Mouse (Mus musculus): ENCODE data around the gene Oas1a. TPM values are rescaled to one million over a fixed set of nuclear protein-coding genes. Genes with fewer than 3 reads are reported as not detected.
A peak's percentile ranks its signal among the peaks of the same experiment; 100 is the strongest.
"Not testable (repeated sequence)": the region's sequence is repeated elsewhere in the genome, so short reads cannot be mapped to it uniquely, and the experiment has no call there.

The Oas1a gene
- polyA plus RNA-seq, 1 experiment from 2014 or later, result 2.4 TPM

DNA sequence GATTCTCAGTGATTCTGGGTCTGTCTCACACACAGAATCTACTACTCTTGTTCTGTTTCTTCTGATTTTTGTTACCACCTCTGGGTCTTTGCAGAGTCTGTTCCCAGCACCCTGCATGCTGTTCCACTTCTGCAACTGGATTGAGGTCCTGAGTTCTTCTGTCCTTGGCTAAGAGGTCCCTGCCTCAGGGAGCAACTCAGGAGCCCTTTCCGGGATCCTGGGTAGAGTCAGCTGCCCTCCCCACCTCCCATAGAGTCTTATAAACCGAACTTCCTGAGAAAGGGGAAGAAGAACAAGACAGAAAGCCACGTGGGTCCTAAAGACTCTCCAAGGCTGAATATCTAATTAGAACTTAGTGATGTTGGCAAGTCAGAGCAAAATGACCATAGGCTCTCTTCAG, 16.3 kb downstream of the Oas1a start:
- H3K27me3 ChIP-seq, result no peaks in the 10 kb centered on the region
- H3K9me3 ChIP-seq (replicated peaks), result no peaks in the 10 kb centered on the region
- 63% methylated on average over 3 of the region's 3 CpGs for WGBS
- H3K36me3 ChIP-seq, result no peaks in the 10 kb centered on the region
- no peak for ATAC-seq (replicated peaks; ENCODE audit: low FRiP score)
- H3K4me1 ChIP-seq, result no peaks in the 10 kb centered on the region
- H3K4me2 ChIP-seq, result no peak overlapping the region
- H3K27ac ChIP-seq, result no peak overlapping the region
- no peak overlapping the region for H3K9ac ChIP-seq
- H3K4me3 ChIP-seq (replicated peaks), result no peak overlapping the region

DNA sequence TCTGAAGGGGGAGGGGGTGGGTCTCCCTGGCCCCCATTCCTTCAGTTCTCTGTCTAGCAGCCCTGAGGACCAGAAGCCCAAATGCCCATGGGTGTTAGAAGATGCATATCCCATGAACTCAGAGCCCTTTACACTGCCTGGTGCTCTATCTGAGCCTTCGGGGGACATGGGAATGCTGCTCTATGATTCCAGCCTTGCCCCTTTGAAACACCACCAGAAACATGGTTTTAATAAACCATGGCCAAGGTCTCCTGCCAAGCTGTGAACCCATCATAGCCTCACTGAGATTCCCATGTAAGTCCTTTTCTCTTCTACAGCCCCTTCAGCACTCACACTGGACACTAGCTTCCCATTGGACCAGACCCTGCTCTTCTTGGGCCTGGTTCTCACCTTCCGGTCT, 17.3 kb downstream of the Oas1a start:
- 86% methylated on average over 2 of the region's 2 CpGs for WGBS
- H3K9ac ChIP-seq, result no peak overlapping the region
- no peak overlapping the region for H3K4me3 ChIP-seq (replicated peaks)
- H3K27me3 ChIP-seq, result no peaks in the 10 kb centered on the region
- no peaks in the 10 kb centered on the region for H3K9me3 ChIP-seq (replicated peaks)
- ATAC-seq (replicated peaks; ENCODE audit: low FRiP score), result no peak
- no peak overlapping the region for H3K4me2 ChIP-seq
- no peaks in the 10 kb centered on the region for H3K36me3 ChIP-seq
- no peaks in the 10 kb centered on the region for H3K4me1 ChIP-seq
- no peak overlapping the region for H3K27ac ChIP-seq

DNA sequence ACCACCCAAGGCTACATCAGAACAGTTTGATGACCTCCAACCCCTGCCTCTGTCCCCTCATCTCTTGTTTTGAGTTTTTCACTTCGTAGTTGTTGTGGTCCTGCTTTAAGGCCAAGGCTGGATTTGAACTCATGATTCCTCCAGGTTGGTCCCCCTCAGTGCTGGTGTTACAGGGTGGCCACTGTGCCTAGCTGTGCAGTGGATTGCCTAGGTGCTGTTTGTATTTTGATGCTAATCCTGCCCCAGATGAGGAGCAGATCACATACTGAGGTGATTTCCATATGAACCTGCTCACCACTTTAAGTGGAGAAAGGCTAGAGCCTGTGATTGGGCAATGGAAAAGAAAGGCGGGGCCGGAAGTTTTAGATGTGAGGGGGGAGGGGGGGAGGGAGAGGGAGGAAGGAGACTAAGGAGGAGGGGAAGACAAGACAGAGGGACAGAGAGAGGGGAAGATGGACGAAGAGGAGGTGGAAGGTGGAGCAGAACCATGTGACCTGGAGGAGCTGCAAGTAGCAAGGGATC, 19.0 kb downstream of the Oas1a start:
- not testable (repeated sequence) for H3K36me3 ChIP-seq; H3K4me1 ChIP-seq; H3K27me3 ChIP-seq; H3K4me2 ChIP-seq; H3K4me3 ChIP-seq (replicated peaks); H3K9me3 ChIP-seq (replicated peaks); H3K9ac ChIP-seq; H3K27ac ChIP-seq; ATAC-seq (replicated peaks; ENCODE audit: low FRiP score)
- 50% methylated on average over 4 of the region's 4 CpGs for WGBS

DNA sequence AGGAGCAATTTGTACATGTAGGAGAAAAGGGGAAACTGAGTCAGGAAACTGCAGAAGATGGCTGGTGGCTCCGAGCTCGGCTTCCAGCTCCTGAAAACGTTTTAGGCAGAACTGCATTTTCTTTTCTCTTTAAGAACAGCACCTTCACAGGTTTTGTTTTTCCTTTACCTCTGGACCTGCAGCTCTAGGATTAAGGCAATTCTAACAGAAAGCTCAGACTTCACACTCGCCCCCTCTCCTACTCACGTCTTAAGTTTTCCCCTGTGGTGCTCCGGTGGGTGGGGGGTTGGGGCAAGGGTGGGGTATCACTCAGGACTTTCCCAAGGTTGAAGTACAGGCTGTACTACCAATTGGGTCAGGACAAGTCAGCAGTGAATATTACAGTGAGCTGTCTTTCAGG, 19.5 kb downstream of the Oas1a start:
- Histone ChIP-seq H3K27ac (no peak overlapping the region), H3K9me3 (replicated peaks) (no peaks in the 10 kb centered on the region), H3K9ac (no peak overlapping the region), H3K4me3 (replicated peaks) (no peak overlapping the region), H3K36me3 (no peaks in the 10 kb centered on the region), H3K27me3 (no peaks in the 10 kb centered on the region), H3K4me1 (no peaks in the 10 kb centered on the region), H3K4me2 (no peak overlapping the region)
- no peak for ATAC-seq (replicated peaks; ENCODE audit: low FRiP score)
- WGBS, result 58% methylated on average over 6 of the region's 6 CpGs

DNA sequence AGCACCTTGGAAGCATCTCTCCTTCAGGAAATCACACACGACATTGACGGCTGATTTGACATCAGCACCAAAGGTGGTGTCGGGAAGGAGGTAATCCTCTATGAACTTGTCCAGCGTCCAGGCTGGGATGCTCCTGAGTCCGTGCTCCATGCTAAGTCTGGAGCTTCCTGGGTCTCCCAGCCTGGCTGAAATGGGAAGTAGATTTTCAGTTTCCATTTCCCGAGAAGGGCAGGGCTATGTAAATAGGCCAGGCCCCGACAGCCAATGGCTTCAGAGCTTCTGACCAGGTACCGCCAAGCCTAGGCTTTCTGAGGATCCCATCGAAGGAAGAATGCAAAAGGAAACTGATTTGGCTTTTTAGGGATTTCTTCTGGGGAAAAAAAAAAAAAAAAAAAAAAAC, 19.9 kb downstream of the Oas1a start, which contains the start of gene Oas1g:
TSS of gene Oas1g (minus strand) at position 201 of the 400 bp plus-strand sequence.
- 22% methylated on average over 6 of the region's 9 CpGs for whole genome bisulfite sequencing
- not testable (repeated sequence) for H3K9me3 ChIP-seq (replicated peaks)

DNA sequence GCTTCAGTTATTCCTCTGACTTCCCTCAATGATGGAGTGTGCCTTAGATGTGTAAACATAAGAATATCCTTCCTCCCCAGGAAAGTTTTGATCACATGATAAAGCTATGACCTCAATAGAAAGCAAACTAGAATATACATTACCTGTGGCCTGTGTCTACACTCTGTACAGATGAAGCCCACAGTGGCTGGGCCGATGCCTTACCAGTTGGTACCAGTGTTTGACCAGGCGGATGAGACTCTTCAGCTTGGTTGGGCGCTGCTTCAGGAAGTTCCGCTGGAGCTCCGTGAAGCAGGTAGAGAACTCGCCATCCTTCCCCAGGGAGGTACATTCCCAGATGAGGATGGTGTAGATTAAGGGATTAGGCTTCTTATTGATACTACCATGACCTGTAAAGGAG, 25.6 kb downstream of the Oas1a start:
- ATAC-seq (replicated peaks; ENCODE audit: low FRiP score); H3K36me3 ChIP-seq; H3K4me3 ChIP-seq (replicated peaks); H3K4me1 ChIP-seq; H3K27ac ChIP-seq; H3K9me3 ChIP-seq (replicated peaks); H3K9ac ChIP-seq; H3K4me2 ChIP-seq; H3K27me3 ChIP-seq: not testable (repeated sequence)
- 94% methylated on average over 6 of the region's 6 CpGs for WGBS

More for the DNA sequence above, 19.9 kb downstream of the Oas1a start, which contains the start of gene Oas1g:
- H3K4me1 ChIP-seq; H3K9ac ChIP-seq; H3K4me3 ChIP-seq (replicated peaks); H3K4me2 ChIP-seq; ATAC-seq (replicated peaks; ENCODE audit: low FRiP score); H3K36me3 ChIP-seq; H3K27ac ChIP-seq; H3K27me3 ChIP-seq: not testable (repeated sequence)

DNA sequence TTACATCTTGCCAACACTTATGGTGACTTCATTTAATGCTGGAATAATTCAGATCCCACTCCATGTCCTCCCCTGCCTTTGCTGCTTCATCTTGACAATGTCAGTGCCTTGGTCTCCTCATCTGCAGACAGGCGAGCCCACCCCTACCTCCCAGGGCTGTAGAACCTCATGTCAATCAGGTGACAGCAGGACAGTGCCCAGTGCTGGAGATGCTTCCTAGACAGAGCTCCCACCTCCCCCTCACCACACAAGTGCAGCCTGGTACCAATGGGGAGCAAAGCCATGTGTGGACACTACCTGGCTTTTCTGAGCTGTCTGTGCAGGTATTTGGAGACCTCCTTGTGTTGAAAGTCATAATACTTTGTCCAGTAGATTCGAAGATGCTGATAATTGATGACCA, 28.5 kb downstream of the Oas1a start:
- H3K9ac ChIP-seq; H3K4me2 ChIP-seq; H3K27ac ChIP-seq; H3K9me3 ChIP-seq (replicated peaks); ATAC-seq (replicated peaks; ENCODE audit: low FRiP score); H3K4me3 ChIP-seq (replicated peaks); H3K27me3 ChIP-seq; H3K36me3 ChIP-seq; H3K4me1 ChIP-seq: not testable (repeated sequence)
- WGBS, result 62% methylated on average over 2 of the region's 2 CpGs

DNA sequence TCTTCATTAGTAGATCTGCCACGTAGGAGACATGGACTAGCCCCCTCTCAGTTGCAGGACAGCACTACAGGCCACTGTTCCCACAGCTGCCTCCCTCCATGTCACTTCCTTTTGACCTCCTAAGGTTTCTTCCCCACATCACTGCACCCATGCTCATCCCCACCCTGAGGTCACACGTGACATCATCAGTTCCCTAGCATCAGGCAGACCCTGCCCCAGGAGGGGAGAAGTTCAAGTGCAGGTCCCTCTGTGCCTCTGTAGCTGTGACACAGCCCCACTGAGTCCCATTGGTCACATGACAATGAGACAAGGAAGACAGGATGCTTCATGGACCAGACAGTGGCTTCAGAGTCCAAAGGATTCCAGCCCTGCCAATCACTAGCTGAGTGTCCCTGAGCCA, 29.9 kb downstream of the Oas1a start:
- WGBS, result 89% methylated on average over 2 of the region's 2 CpGs
- H3K9me3 ChIP-seq (replicated peaks); H3K4me1 ChIP-seq; H3K36me3 ChIP-seq; ATAC-seq (replicated peaks; ENCODE audit: low FRiP score); H3K4me3 ChIP-seq (replicated peaks); H3K9ac ChIP-seq; H3K27ac ChIP-seq; H3K27me3 ChIP-seq; H3K4me2 ChIP-seq: not testable (repeated sequence)

DNA sequence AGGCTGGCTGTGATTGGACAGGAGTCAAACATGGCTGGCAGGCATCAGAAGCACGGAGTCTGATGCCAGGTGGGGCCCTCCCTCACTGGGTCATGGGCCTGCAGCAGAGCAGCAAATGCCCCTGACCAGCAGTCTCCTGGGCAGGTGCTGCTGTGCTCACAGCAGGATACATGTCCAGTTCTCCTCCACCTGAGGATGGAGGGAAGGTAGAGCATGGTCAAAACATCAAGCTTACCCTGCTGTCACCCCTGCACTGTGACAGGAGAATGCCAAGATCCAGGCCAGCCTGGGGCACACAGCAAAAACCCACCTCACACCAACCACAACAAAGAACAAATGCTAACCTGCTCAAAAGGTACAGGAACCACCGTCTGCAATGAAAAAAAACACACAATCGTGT, 30.5 kb downstream of the Oas1a start:
- not testable (repeated sequence) for H3K9me3 ChIP-seq (replicated peaks); H3K9ac ChIP-seq; H3K27me3 ChIP-seq; ATAC-seq (replicated peaks; ENCODE audit: low FRiP score); H3K27ac ChIP-seq; H3K36me3 ChIP-seq; H3K4me3 ChIP-seq (replicated peaks); H3K4me1 ChIP-seq; H3K4me2 ChIP-seq
- 70% methylated on average over 2 of the region's 3 CpGs for WGBS

DNA sequence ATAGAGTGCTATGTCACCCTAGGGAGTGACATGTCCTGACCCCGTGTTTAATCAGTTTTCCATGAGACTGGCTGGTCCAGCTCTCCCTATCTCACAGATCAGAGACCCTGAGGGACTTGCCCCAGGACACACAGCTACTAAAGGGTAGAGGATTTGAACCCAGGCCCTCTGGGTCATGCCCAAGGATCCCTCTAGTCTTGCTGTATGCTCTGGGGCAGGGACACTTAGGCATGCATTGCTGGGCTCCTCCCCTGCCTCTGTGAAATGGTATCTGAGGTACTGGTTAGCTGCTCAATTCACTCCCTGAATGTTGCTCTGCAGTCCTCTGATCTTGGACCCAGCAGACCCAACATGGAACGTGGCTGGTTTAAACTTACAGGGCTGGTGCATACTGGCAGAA, 35.9 kb downstream of the Oas1a start:
- ATAC-seq (replicated peaks; ENCODE audit: low FRiP score), result peak; percentile 46; the same call in 1 of the 2 replicates
- no peaks in the 10 kb centered on the region for H3K9me3 ChIP-seq (replicated peaks)
- H3K27ac ChIP-seq, result no peak overlapping the region
- no peak overlapping the region for H3K9ac ChIP-seq
- H3K4me2 ChIP-seq, result no peak overlapping the region
- 42% methylated on average over 2 of the region's 2 CpGs for WGBS
- H3K36me3 ChIP-seq, result no peaks in the 10 kb centered on the region
- H3K27me3 ChIP-seq, result peaks cover 3% of the 10 kb centered on the region; the same call in 1 of the 2 replicates
- peaks cover 3% of the 10 kb centered on the region; the same call in 1 of the 2 replicates for H3K4me1 ChIP-seq
- H3K4me3 ChIP-seq (replicated peaks), result no peak overlapping the region

DNA sequence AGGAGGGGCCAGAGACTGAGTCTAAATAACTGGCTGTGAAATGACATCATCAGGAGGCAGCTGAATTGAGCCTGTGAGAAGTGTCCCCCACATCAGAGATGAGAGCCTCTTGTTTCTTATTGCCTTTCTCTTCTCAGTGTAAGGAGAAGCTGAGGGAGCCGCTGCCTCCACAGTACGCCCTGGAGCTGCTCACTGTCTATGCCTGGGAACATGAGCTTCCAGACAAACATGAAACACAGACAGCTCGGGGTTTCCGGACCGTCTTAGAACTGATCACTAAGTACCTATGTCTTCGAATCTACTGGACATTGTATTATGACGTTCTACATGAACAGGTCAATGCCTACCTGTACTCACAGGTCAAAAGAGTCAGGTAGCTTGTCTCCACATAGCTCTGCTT, 36.5 kb downstream of the Oas1a start:
- no peaks in the 10 kb centered on the region for H3K9me3 ChIP-seq (replicated peaks)
- H3K27me3 ChIP-seq, result peaks cover 3% of the 10 kb centered on the region; the same call in 1 of the 2 replicates
- no peaks in the 10 kb centered on the region for H3K36me3 ChIP-seq
- no peak overlapping the region for H3K4me3 ChIP-seq (replicated peaks)
- peaks cover 3% of the 10 kb centered on the region; the same call in 1 of the 2 replicates for H3K4me1 ChIP-seq
- 0 out of 2 replicates have a peak, but pooled peaks have one; percentile 46 for ATAC-seq (replicated peaks; ENCODE audit: low FRiP score)
- no peak overlapping the region for H3K9ac ChIP-seq
- H3K27ac ChIP-seq, result no peak overlapping the region
- WGBS, result 43% methylated on average over 7 of the region's 7 CpGs
- no peak overlapping the region for H3K4me2 ChIP-seq

DNA sequence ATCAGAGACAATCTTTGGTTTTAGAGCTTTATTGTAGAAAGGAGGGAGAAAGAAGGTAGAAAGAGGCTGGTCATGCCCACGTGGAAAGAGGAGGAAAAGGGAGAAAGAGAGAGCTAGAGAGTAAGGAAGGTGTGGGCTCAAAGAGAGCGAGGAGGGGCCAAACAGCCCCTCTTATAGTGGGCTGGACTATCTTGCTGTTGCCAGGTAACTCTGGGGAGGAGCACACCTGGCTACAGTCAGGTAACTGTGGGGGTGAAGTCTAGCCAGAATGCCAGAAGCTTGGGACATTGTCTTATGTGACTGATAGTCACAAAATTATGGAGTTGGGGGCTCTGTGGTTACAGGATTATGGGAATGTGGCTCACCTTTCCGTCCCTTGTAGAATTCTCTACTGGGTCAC, 37.2 kb downstream of the Oas1a start:
- H3K36me3 ChIP-seq, result no peaks in the 10 kb centered on the region
- no peak overlapping the region for H3K4me3 ChIP-seq (replicated peaks)
- H3K4me2 ChIP-seq, result no peak overlapping the region
- no peak overlapping the region for H3K27ac ChIP-seq
- H3K27me3 ChIP-seq, result peaks cover 3% of the 10 kb centered on the region; the same call in 1 of the 2 replicates
- H3K9ac ChIP-seq, result no peak overlapping the region
- H3K9me3 ChIP-seq (replicated peaks), result no peaks in the 10 kb centered on the region
- ATAC-seq (replicated peaks; ENCODE audit: low FRiP score), result no peak
- H3K4me1 ChIP-seq, result peaks cover 3% of the 10 kb centered on the region; the same call in 1 of the 2 replicates
- 52% methylated on average over 3 of the region's 3 CpGs for WGBS

DNA sequence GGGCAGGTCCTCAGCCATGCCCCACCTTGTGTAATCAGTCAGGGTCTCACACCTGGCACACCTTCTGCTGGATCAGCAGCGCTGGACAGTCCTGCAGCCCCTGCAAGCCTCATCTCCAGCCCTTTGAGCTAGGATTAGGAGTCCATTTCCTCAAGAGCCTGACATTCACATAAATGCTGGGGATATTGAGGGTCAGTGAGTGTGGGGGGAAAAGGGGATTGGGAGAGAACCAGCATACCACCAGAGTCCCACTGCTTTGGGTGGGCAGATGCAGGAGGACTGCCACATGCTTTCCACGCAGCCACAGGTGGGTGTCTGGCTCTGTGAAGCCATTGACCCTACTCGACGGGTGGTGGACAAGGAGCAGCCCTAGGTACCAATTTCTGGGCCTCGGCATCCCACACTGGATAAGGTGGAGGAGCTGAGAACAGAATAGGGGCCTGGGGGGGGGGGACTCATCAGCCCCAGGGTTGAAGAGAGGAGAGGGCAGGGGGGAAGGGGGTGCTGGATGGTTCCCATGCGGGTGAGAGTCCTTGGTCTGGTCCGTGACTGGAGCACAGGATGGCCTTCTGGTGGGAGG, 37.8 kb downstream of the Oas1a start:
- no peaks in the 10 kb centered on the region for H3K9me3 ChIP-seq (replicated peaks)
- peaks cover 3% of the 10 kb centered on the region; the same call in 1 of the 2 replicates for H3K27me3 ChIP-seq
- H3K36me3 ChIP-seq, result no peaks in the 10 kb centered on the region
- H3K27ac ChIP-seq, result no peak overlapping the region
- H3K4me3 ChIP-seq (replicated peaks), result no peak overlapping the region
- no peak for ATAC-seq (replicated peaks; ENCODE audit: low FRiP score)
- H3K4me1 ChIP-seq, result peaks cover 3% of the 10 kb centered on the region; the same call in 1 of the 2 replicates
- no peak overlapping the region for H3K4me2 ChIP-seq
- H3K9ac ChIP-seq, result no peak overlapping the region
- WGBS, result 90% methylated on average over 7 of the region's 7 CpGs
